In genomic region chrX:134525260-134525659, GRCm38 (mm10) we compare ENCODE assay signal across 24 mouse cellular contexts. TPM values are rescaled to one million over a fixed set of nuclear protein-coding genes. Genes with fewer than 3 reads are reported as not detected.
DNase-seq lines count a peak whose midpoint lies in the region; TF ChIP-seq lines count a peak whose summit lies in the region.
"Had no signal": no experiment of that assay in that cellular context is flagged by ENCODE, and none has a peak within 500 bp of the region (broad histone marks: within the 10 kb centered on the region; RNA-seq: fewer than 3 reads in every experiment).

No protein-coding gene starts in this region.

- TF ChIP-seq EP300 in MEL (IDR thresholded peaks at IDR 0.05; ENCODE audit: low read depth in 1 of 2, low read length in 2 of 2): peak; percentile 70 to 82

- TF ChIP-seq POLR2A in MEL (IDR thresholded peaks at IDR 0.05; ENCODE audit: control insufficient read depth in 1 of 2, insufficient read depth in 1 of 2, low read depth in 1 of 2, low read length in 2 of 2, poor library complexity in 1 of 2): no peak

- H3K79me2 ChIP-seq in MEL (ENCODE audit: control insufficient read depth, insufficient read depth, low read length, poor library complexity): no peaks in the 10 kb centered on the region

- H3K27ac ChIP-seq in MEL (ENCODE audit: control insufficient read depth, low read depth, low read length): peak overlapping the region; percentile 3; the same call in 1 of the 2 replicates

- H3K4me3 ChIP-seq in MEL (ENCODE audit: control insufficient read depth in 1 of 2, insufficient read depth in 1 of 2, low read depth in 2 of 2, low read length in 2 of 2): no peak overlapping the region

- peaks cover 25% of the 10 kb centered on the region in 2 experiments for H3K4me1 ChIP-seq in MEL (ENCODE audit: control insufficient read depth in 1 of 2, insufficient read depth in 2 of 2, low read length in 2 of 2)

- no peaks in the 10 kb centered on the region for H3K9me3 ChIP-seq in MEL (replicated peaks; ENCODE audit: insufficient read depth, low read length)
- H3K9me3 ChIP-seq: G1E had no signal

- TF ChIP-seq CTCF in MEL (IDR thresholded peaks at IDR 0.05 in 2 of 3, conservative IDR thresholded peaks at IDR 0.05 in 1 of 3; ENCODE audit: control insufficient read depth in 1 of 3, insufficient read depth in 1 of 3, low read depth in 2 of 3, low read length in 3 of 3, poor library complexity in 1 of 3, severe bottlenecking in 1 of 3): no peak

- H3K27me3 ChIP-seq in MEL (ENCODE audit: control insufficient read depth in 1 of 2, insufficient read depth in 2 of 2, low read length in 2 of 2): no peaks in the 10 kb centered on the region
- H3K27me3 ChIP-seq: CH12.LX had no signal

- H3K9ac ChIP-seq in MEL (ENCODE audit: control insufficient read depth, low read depth, low read length, poor library complexity, severe bottlenecking): no peak overlapping the region

- no peak for TF ChIP-seq RAD21 in MEL (IDR thresholded peaks at IDR 0.05; ENCODE audit: low read depth, low read length)

- peak; percentile 66 for DNase-seq in MEL (ENCODE audit: low read depth, low spot score)
- peak; percentile 33 for DNase-seq in MEL-GATA-1-ER (ENCODE audit: extremely low read depth, low read depth)
- no peak for DNase-seq in testis, postnatal 10 days (ENCODE audit: low spot score)
- no peak for DNase-seq in urinary bladder, postnatal 14 days (ENCODE audit: low spot score)
- DNase-seq: adrenal gland, adult 2 months; adrenal gland, adult 8-10 months; adrenal gland, postnatal 10 days; adrenal gland, postnatal 14 days; adrenal gland, postnatal 25 days; adrenal gland, postnatal 36 days; B cell, adult 2 months; cerebellum, adult 11 months; cerebellum, adult 11-12 months; cerebellum, adult 18-20 months; cerebellum, adult 2 months; cerebellum, adult 8-10 months had no signal

- H3K36me3 ChIP-seq in MEL (ENCODE audit: control insufficient read depth in 1 of 2, insufficient read depth in 2 of 2, low read length in 2 of 2): peaks cover 0 to 36% of the 10 kb centered on the region in 2 experiments; a peak in 2 of 4 replicates
- H3K36me3 ChIP-seq: G1E had no signal

TF ChIP-seq in MEL, 35 proteins besides CTCF, POLR2A, EP300 and RAD21:
- TF ChIP-seq UBTF (IDR thresholded peaks at IDR 0.05; ENCODE audit: borderline replicate concordance, insufficient read depth, low read depth, low read length) (no peak), MAX (IDR thresholded peaks at IDR 0.05; ENCODE audit: low read length) (peak; percentile 92), MXI1 (IDR thresholded peaks at IDR 0.05; ENCODE audit: low read depth, low read length) (peak; percentile 85), USF1 (IDR thresholded peaks at IDR 0.05; ENCODE audit: low read depth, low read length) (no peak), KAT2A (conservative IDR thresholded peaks at IDR 0.05; ENCODE audit: low read depth, low read length) (no peak), NRF1 (IDR thresholded peaks at IDR 0.05; ENCODE audit: insufficient read depth, low read depth, low read length, poor library complexity, severe bottlenecking) (no peak), SMC3 (IDR thresholded peaks at IDR 0.05; ENCODE audit: low read depth, low read length) (no peak), TBP (IDR thresholded peaks at IDR 0.05; ENCODE audit: low read depth, low read length) (no peak), POLR2AphosphoS5 (IDR thresholded peaks at IDR 0.05; ENCODE audit: borderline replicate concordance, low read depth, low read length) (no peak), MAZ (IDR thresholded peaks at IDR 0.05; ENCODE audit: low read depth, low read length) (no peak), BHLHE40 (IDR thresholded peaks at IDR 0.05; ENCODE audit: borderline replicate concordance, low read depth, low read length) (no peak), USF2 (IDR thresholded peaks at IDR 0.05; ENCODE audit: borderline replicate concordance in 1 of 2, insufficient read depth in 1 of 2, low read depth in 1 of 2, low read length in 2 of 2) (no peak), GABPA (IDR thresholded peaks at IDR 0.05; ENCODE audit: low read depth, low read length) (no peak), NELFE (IDR thresholded peaks at IDR 0.05; ENCODE audit: low read depth, low read length) (no peak), ZNF384 (IDR thresholded peaks at IDR 0.05; ENCODE audit: low read depth, low read length) (peak; percentile 97), POLR2AphosphoS2 (IDR thresholded peaks at IDR 0.05; ENCODE audit: low read length) (no peak), ELF1 (IDR thresholded peaks at IDR 0.05; ENCODE audit: low read depth, low read length) (no peak), RCOR1 (IDR thresholded peaks at IDR 0.05; ENCODE audit: low read depth, low read length) (peak; percentile 63; the same call in 1 of the 2 replicates), ETS1 (IDR thresholded peaks at IDR 0.05; ENCODE audit: low read depth, low read length) (no peak), MYB (IDR thresholded peaks at IDR 0.05; ENCODE audit: low read depth, low read length) (no peak), MEF2A (IDR thresholded peaks at IDR 0.05; ENCODE audit: extremely low read depth, insufficient replicate concordance, low read depth, low read length, poor library complexity, severe bottlenecking) (no peak), TCF12 (IDR thresholded peaks at IDR 0.05; ENCODE audit: low read depth, low read length) (peak; percentile 32; the same call in 1 of the 2 replicates), E2F4 (IDR thresholded peaks at IDR 0.05; ENCODE audit: borderline replicate concordance, low read depth, low read length) (no peak), HCFC1 (IDR thresholded peaks at IDR 0.05; ENCODE audit: low read depth, low read length) (no peak), GATA1 (IDR thresholded peaks at IDR 0.05; ENCODE audit: low read depth, low read length) (peak; percentile 86), ZKSCAN1 (IDR thresholded peaks at IDR 0.05; ENCODE audit: low read depth, low read length) (no peak), MYC (IDR thresholded peaks at IDR 0.05; ENCODE audit: low read depth, low read length) (peak; percentile 96), SIN3A (IDR thresholded peaks at IDR 0.05; ENCODE audit: low read length) (peak; percentile 65; the same call in 1 of the 2 replicates), TAL1 (IDR thresholded peaks at IDR 0.05; ENCODE audit: low read length) (no peak; the same call in 1 of the 2 replicates), CHD1 (IDR thresholded peaks at IDR 0.05; ENCODE audit: low read depth, low read length) (no peak), JUND (IDR thresholded peaks at IDR 0.05; ENCODE audit: low read depth, low read length) (no peak), ZC3H11A (IDR thresholded peaks at IDR 0.05; ENCODE audit: low read depth, low read length) (no peak), ZMIZ1 (IDR thresholded peaks at IDR 0.05; ENCODE audit: low read depth, low read length) (no peak), CHD2 (IDR thresholded peaks at IDR 0.05; ENCODE audit: low read length) (no peak), MAFK (IDR thresholded peaks at IDR 0.05; ENCODE audit: borderline replicate concordance, low read depth, low read length) (no peak)
TF ChIP-seq in MEL: peak in this region for 8.

RNA-seq across cellular contexts. Expression of gene Timm8a1, which starts 16.4 kb away (rescaled TPM):
- total RNA-seq in MEL (2012; rRNA removed): 217 and 240 TPM in 2 replicates
- 100 to 1,000 TPM; 267 to 449 TPM for polyA plus RNA-seq in MEL (2012; ENCODE audit: insufficient read depth in 1 of 2, insufficient read length in 2 of 2, low read depth in 1 of 2, low replicate concordance in 2 of 2, missing spikeins in 1 of 2)

RNA-seq across cellular contexts. Expression of gene Taf7l, which starts 49.0 kb away (rescaled TPM):
- total RNA-seq in MEL (2012; rRNA removed): not detected in 2 replicates
- not detected for polyA plus RNA-seq in MEL (2012; ENCODE audit: insufficient read depth in 1 of 2, insufficient read length in 2 of 2, low read depth in 1 of 2, low replicate concordance in 2 of 2, missing spikeins in 1 of 2)
- total RNA-seq: adrenal gland, adult 18-20 months; adrenal gland, adult 2 months; adrenal gland, adult 8-10 months; adrenal gland, postnatal 10 days; adrenal gland, postnatal 14 days; adrenal gland, postnatal 25 days; adrenal gland, postnatal 36 days; adrenal gland, postnatal 4 days; CH12.LX; G1E had no signal
- polyA plus RNA-seq: activated CD4-positive, CD25-positive, alpha-beta regulatory T cell, adult 4 months; adrenal gland, adult 2 months; C2C12; CD4-positive, CD25-positive, alpha-beta regulatory T cell, adult 4 months; G1E; Patski had no signal

RNA-seq across cellular contexts. Expression of gene Btk, which starts 58.1 kb away (rescaled TPM):
- total RNA-seq in MEL (2012; rRNA removed): 134 and 137 TPM in 2 replicates
- polyA plus RNA-seq in MEL (2012; ENCODE audit: insufficient read depth in 1 of 2, insufficient read length in 2 of 2, low read depth in 1 of 2, low replicate concordance in 2 of 2, missing spikeins in 1 of 2): 100 to 1,000 TPM; 291 to 327 TPM
- polyA plus RNA-seq: C2C12, Patski had no signal

Comparison
In these comparisons a context has a peak if more than half of its experiments do, and no peak if none do; other contexts are left out.
1. DNase-seq: peak in MEL (single experiment) and MEL-GATA-1-ER (single experiment); none in testis, postnatal 10 days (single experiment) and urinary bladder, postnatal 14 days (single experiment).